Mouse (Mus musculus): ENCODE measurements at regions not wholly inside any gene's neighbourhood (a gene's known extent, or its start where the extent isn't known, plus 50 kb on each side); places are given as distances from the start of the nearest gene placed in this dataset.
A peak's percentile ranks its signal among the peaks of the same experiment; 100 is the strongest.
"Not testable (repeated sequence)": the region's sequence is repeated elsewhere in the genome, so short reads cannot be mapped to it uniquely, and the experiment has no call there.

DNA sequence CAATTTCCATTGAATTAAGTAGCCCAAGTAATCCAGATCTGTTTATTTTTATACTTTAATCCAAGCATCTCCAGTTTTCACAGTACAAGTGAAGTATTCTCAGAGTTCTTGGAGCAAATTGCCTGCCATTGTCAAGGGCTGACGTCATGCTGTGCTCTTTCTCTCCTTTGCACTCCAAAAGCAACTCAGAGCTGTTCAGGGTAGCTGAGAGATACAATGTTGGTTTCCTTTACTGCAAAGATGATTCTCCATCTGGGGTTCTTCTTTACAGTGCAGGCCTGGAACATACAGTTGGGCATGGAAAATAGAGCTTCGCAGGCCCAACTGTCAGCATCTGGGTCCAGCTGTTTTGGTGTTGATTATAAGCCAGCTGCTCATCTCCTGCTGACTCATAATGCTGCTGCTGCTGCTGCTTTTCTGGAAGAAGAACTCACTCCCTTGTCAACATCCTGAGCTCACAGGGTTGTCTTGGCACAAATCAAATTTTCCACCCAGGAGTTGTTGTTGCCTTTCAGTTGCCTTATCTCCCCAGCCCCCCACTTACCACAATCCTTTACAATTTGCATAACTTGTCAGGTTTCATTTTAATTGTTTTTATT is 454.7 kb upstream of the Slc5a7 start:
- peak; percentile 8 to 28 for DNase-seq (ENCODE audit: extremely low spot score in 1 of 2, low spot score in 1 of 2)

DNA sequence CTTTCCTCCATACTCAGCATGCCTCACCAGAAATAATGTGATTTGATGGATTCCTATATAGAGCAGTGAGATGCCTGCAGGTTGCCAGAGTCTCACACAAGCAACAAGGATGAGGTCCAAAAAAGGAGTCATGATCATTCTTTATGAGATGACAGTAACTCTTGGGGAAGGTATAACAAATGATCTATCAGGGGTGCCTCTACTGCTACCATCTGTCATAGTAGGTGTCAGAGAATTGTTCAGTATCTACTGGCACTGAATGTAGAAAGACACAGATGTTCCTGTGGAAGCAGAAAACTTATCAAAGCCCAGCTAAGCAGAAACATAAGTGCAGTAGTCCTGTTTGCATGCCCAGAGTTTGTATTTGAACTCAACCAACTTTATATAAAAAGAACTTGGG is 454.1 kb upstream of the Slc5a7 start:
- peak in 1 of 2 experiments; percentile 14 for DNase-seq (ENCODE audit: extremely low spot score in 1 of 2, low spot score in 1 of 2)

DNA sequence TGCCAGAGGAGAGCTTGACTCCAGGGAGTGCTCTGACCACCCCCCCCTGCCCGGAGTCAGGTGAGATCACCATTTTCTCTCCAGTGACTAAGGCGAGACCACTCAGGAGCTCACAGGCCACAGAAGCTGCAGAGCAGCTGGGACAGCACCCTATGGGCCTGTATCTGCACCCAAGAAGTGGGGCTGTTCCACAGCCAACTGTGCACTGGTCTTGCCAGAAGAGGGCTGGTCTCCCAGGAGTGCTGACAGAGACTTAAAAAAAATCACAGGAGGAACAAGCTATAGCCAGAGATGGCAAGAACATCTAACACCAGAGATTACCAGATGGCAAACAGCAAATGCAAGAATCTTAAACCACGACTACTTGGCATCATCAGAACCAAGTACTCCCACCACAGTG is 437.0 kb upstream of the Slc5a7 start:
- DNase-seq (ENCODE audit: extremely low spot score in 1 of 2, low spot score in 1 of 2), result no peak

DNA sequence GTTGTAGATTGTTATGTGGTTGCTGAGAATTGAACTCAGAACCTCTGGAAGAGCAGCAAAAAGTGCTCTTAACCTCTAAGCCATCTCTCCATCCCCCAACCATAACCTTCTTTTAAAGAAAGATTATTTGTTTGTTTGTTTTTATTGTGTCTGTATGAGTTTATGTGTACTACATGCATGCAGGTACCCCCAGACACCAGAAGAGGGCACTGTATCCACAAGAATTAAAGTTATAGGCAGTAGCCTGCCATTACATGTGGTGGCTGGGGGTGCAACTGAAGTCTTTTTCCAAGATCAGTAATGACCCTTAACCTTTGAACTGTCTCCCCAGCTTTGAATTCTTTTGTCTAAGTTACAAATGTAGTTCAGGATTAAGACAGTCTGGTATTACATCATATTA is 428.8 kb upstream of the Slc5a7 start:
- no peak for DNase-seq (ENCODE audit: extremely low spot score in 1 of 2, low spot score in 1 of 2)

DNA sequence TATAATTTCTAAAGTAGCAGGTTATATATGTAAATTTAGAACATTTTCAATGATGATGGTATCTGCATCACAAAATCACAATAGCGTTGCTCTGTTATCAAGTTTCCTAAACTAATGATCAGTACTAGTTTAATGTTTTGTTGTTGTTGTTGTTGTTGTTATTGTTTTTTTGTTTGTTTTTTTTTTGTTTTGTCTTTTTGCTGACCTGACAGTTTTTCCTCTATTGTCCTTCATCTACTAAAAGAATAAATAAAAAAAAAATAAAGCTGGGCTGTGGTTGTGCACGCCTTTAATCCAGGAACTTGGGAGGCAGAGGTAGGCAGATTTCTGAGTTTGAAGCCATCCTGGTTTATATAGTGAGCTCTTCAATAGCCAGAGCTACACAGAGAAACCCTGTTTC is 427.9 kb upstream of the Slc5a7 start:
- DNase-seq (ENCODE audit: extremely low spot score in 1 of 2, low spot score in 1 of 2), result no peak

DNA sequence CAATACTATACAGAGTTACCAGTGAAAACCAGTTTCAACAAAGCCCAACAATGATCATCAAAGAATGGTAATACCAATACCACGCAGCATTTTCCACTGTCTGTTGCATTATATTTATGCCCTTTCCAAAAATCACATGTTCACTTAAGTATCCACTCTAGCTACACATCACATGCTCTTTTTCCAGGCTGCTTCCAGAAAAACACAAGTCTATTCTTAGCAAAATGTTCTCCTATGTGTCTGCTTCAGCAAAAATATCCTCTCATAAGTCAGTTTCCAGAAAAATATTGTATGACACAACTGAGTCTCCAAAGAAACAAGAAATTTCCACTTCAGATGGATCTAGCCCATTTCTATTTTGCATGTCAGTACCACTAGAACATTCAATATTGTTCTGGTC is 414.2 kb upstream of the Slc5a7 start:
- DNase-seq (ENCODE audit: extremely low spot score in 1 of 2, low spot score in 1 of 2), result peak in 1 of 2 experiments; percentile 21

DNA sequence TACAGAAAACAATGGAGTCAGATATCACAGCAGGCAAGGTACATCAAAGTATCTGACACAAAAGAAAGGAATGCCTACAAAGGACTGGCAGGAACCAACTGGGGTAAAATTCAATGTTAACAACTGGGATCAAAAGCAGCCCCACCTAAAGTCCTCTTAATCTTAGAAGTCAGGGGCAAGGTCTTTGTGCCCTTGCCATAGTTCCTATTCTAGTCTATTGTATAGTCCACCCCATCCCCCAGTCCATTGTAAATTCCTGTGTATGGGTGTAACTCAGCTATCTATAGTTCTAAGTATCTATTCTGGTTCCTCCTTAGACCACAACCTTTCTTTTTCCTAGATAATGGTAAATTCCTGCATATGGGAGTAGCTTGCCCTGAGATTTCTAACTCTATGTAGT is 409.0 kb upstream of the Slc5a7 start:
- not testable (repeated sequence) for DNase-seq (ENCODE audit: extremely low spot score in 1 of 2, low spot score in 1 of 2)

DNA sequence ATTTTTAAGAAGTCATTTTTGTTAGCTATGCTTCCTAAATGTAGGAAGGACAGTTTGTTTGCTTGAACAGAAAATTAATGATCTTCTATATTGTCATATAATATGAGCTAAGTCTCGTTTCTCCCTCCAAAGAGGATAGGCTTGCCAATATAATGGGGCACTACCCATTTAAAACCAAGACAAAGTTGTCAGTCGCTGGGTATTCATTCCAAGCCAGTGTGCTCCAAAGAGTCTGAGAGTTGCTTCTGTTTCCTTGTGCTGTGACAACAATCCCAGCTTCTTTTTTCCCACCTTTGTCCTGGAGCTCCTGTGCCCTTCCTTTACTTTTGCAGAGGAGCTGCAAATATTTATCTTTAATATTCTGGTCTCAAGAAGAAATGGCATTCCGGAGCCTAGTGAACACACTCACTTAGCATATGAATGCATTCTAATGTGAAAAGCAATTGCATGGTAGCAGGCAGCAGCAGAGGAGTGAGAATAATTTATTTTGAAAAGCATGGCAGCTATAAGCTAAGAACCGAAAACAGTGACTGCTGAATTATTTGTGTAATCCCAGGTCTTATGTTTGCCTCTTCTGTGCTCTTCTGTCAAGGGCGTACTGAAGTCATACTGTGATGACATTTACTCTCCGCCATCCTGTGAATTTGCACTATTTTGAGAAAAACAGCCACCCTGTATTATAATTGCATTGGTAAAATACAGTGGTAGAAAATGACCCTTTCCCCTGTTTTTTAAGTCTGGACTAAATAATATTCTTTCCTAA is 402.7 kb upstream of the Slc5a7 start:
- no peak for DNase-seq (ENCODE audit: extremely low spot score in 1 of 2, low spot score in 1 of 2)

DNA sequence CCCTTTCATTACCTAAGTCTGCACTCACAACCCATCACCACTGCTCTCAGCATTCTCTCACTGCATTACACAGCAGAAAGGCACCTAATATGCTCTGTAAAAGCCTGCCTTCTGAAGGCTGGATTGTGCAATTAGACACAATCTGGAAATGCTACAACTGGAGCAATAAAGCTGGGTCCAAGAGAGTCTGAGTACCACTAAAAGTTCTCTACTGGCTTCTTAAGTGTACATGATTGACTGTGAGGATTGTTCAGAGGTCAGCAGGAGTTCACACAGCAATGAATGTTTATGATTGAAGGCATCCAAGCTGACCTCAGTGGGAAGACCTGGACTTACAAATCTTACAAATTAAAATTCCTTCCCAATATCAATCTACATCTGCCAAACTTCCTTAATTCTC is 395.8 kb upstream of the Slc5a7 start:
- DNase-seq (ENCODE audit: extremely low spot score in 1 of 2, low spot score in 1 of 2), result no peak

DNA sequence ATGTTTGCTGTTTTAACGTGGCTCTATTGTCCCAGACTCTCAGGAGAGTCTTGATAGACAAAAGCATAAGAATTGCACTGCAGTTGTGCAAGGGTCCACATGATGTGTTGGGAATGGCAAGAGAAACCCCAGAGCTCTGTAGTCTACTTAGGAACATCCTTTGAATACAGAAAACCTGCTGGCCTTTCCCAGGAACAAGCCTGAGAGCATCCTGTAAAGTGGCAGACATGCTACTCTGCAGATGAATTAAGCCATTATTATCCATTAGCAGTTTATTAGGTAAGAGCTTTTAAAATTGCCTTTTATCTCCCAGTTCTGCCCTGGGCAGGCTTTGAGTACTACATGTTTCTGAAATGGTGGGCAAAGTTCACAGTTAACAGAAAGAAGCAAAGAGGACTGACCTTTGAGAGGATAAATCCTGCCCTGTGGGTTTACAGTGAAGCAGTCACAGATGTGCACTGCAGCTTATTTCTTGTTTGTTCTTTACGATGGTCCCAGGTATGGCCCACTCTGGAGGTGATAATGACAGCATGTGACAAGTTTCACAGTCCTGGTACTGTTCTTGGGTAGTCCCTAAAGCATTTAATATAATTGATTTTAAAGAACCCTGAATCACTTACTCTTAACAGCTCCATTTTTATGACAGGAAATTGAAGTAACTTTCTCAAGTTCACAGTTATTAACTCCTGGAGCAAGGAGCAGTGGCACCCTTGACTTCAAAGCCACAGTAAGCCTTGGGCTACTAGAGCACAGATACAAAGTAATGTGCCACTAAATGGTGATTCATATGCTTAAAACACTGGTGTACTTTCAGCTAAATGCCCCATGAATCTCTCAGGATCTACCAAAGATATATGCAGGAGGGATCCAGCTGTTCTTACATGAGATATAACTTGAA is 386.6 kb upstream of the Slc5a7 start:
- DNase-seq (ENCODE audit: extremely low spot score in 1 of 2, low spot score in 1 of 2), result no peak

DNA sequence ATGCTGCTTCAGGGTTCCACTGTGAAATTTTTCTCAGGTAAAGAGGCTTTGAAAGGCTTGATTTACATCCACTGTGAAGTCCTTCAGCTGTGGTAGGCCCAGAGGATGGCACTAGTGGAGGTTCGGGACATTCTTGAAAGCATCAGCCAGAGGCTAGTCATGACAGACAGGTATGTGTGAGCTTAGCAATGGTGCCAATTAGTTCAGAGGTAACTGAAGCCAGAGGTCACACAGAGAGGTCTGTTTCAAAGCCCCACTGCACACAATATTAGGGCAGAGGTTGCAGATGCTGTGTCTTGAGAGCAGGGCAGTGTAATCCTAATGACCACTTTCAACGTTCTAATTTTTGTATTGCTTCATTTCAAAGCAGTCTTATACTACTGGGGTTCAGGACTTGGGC is 379.3 kb upstream of the Slc5a7 start:
- no peak for DNase-seq (ENCODE audit: extremely low spot score in 1 of 2, low spot score in 1 of 2)

DNA sequence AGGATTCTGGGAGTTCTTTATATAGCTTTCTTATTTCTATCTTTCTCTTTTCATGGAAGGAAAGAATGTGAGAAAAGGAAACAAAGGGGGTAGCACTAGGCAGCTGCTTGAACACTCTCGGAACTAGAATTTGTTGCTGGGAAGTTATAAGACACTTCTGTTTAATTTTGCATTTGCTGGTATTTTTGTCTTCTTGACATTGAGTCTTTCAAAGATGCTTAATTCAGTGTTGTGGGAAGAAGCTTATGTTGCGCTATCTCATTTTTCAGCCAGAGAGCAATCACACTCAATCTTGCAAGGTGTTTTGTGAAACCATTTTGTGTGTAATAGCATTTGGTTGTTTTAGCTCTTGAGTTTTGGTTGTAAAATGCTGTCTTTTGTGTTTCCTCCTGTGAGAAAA is 370.7 kb upstream of the Slc5a7 start:
- peak; percentile 27 to 40 for DNase-seq (ENCODE audit: extremely low spot score in 1 of 2, low spot score in 1 of 2)

DNA sequence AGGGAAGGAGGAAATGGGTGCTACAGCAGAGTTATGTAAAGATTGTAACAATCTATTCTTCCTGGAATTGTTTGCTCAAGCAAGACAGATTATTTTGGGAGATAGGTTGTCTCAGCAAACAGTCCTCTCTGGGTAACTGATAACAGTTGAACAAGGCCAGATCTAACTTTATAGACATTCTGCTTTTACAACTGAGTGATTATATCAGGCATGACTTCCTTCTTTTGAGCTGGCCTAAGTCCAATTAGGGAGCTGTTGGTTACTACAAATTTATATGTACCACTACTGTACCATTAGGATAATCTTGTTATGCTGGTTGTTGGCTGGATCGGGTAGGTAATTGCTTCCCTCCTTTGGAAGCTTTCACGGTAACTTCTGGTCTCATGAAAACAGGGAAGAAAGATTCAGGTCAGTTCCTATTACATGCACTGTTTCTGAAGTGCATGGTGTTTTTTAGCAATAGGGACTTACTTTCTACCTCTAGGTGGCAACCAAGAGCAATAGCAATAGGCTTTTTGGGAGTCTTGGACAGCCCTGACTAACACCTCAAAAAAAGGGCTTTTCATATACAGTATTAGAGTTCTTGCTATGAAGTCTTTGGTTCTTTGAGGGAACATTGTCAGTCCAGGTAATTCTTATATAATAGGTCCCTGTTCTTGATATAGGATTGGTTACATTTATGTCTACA is 363.9 kb upstream of the Slc5a7 start:
- DNase-seq (ENCODE audit: extremely low spot score in 1 of 2, low spot score in 1 of 2), result peak in 1 of 2 experiments; percentile 55

DNA sequence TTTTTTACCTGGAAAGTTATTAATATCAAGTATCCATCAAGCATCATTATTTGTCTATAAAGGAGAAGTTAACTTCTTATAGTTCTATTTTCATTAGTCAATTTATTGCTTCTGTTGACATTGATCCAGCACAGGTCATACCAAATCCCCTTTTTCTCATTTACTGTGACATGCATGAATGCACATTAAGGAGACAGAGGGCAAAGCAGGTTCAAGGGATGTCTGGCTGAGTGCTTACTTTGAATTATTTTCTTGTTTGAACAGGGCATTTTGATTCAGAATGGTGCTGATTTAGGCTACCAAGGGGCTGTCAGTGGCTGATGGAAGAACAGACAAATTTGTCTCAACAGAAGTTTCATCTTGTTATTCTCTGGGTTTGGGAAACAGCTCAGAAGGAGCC is 357.7 kb upstream of the Slc5a7 start:
- no peak for DNase-seq (ENCODE audit: extremely low spot score in 1 of 2, low spot score in 1 of 2)

All from frontal cortex, adult 2 months (tissue).